In the genomic region with DNA sequence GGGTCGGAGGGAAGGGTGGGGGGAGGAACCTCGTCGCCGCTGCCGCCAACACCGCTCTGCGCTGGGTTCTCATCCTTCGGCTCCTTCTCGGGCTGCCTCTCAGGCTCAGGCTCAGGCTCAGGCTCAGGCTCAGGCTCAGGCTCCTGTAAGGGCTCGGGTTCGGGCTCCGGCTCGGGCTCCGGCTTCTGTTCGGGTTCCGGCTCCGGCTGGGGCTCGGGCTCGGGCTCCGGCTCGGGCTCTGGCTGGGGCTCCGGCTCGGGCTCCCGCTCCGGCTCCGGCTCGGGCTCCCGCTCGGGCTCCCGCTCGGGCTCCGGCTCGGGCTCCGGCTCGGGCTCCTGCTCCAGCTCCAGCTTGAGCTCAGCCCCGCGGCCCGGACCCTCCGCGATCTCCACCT, we compare ENCODE assay signal across 8 mouse cellular contexts. TPM values are rescaled to one million over a fixed set of nuclear protein-coding genes. Genes with fewer than 3 reads are reported as not detected.
DNase-seq lines count a peak whose midpoint lies in the region; ATAC-seq and TF ChIP-seq lines count a peak whose summit lies in the region.

No protein-coding gene starts in this region.

- peak overlapping the region; percentile 85 for H3K27ac ChIP-seq in heart, embryonic 13.5 days (replicated peaks)
- peak overlapping the region; percentile 91 for H3K27ac ChIP-seq in forebrain, embryonic 13.5 days
- H3K27ac ChIP-seq in liver, embryonic 15.5 days (replicated peaks), result peak overlapping the region; percentile 24; the same call in 1 of the 2 replicates

- H3K4me2 ChIP-seq in heart, embryonic 13.5 days, result peak overlapping the region; percentile 82
- peak overlapping the region; percentile 76 for H3K4me2 ChIP-seq in forebrain, embryonic 13.5 days
- peak overlapping the region; percentile 71 for H3K4me2 ChIP-seq in liver, embryonic 15.5 days

- peak overlapping the region; percentile 65 for H3K4me3 ChIP-seq in heart, embryonic 13.5 days
- H3K4me3 ChIP-seq in E14TG2a.4 (replicated peaks; ENCODE audit: low read length), result peak overlapping the region; percentile 81
- H3K4me3 ChIP-seq in forebrain, embryonic 13.5 days, result peak overlapping the region; percentile 54
- H3K4me3 ChIP-seq in liver, embryonic 15.5 days (replicated peaks), result peak overlapping the region; percentile 57

- ATAC-seq in heart, embryonic 13.5 days (ENCODE audit: extremely low read depth, insufficient number of reproducible peaks, low FRiP score, low TSS enrichment), result no peak
- ATAC-seq in forebrain, embryonic 13.5 days, result peak; percentile 56
- ATAC-seq in liver, embryonic 15.5 days (ENCODE audit: insufficient read depth), result 0 out of 2 replicates have a peak, but pooled peaks have one; percentile 12

- no peaks in the 10 kb centered on the region for H3K36me3 ChIP-seq in heart, embryonic 13.5 days
- peaks cover 11% of the 10 kb centered on the region for H3K36me3 ChIP-seq in E14TG2a.4 (ENCODE audit: insufficient read depth, low read length)
- peaks cover 2% of the 10 kb centered on the region; the same call in 1 of the 2 replicates for H3K36me3 ChIP-seq in forebrain, embryonic 13.5 days (ENCODE audit: poor library complexity, severe bottlenecking)
- H3K36me3 ChIP-seq in liver, embryonic 15.5 days (replicated peaks), result no peaks in the 10 kb centered on the region

- no peak for TF ChIP-seq CTCF in E14TG2a.4 (conservative IDR thresholded peaks at IDR 0.05; ENCODE audit: low read length)

- H3K27me3 ChIP-seq in heart, embryonic 13.5 days (replicated peaks), result no peaks in the 10 kb centered on the region
- peaks cover 11% of the 10 kb centered on the region for H3K27me3 ChIP-seq in E14TG2a.4 (ENCODE audit: insufficient read depth, low read length)
- H3K27me3 ChIP-seq in forebrain, embryonic 13.5 days, result no peaks in the 10 kb centered on the region
- H3K27me3 ChIP-seq in liver, embryonic 15.5 days, result peaks cover 35% of the 10 kb centered on the region

- H3K9me3 ChIP-seq in heart, embryonic 13.5 days, result no peaks in the 10 kb centered on the region
- no peaks in the 10 kb centered on the region for H3K9me3 ChIP-seq in E14TG2a.4 (ENCODE audit: low read length)
- H3K9me3 ChIP-seq in forebrain, embryonic 13.5 days (replicated peaks), result no peaks in the 10 kb centered on the region
- H3K9me3 ChIP-seq in liver, embryonic 15.5 days (replicated peaks), result no peaks in the 10 kb centered on the region

- DNase-seq in heart, adult 8-10 months (ENCODE audit: low spot score), result no peak
- no peak for DNase-seq in adrenal gland, postnatal 36 days
- DNase-seq in right cerebral cortex, adult 18-20 months, result no peak
- no peak for DNase-seq in gastrocnemius, postnatal 4 days (ENCODE audit: low spot score in 2 of 2)

- peak overlapping the region; percentile 83 for H3K9ac ChIP-seq in heart, embryonic 13.5 days
- peak overlapping the region; percentile 74 for H3K9ac ChIP-seq in forebrain, embryonic 13.5 days
- peak overlapping the region; percentile 27; the same call in 1 of the 2 replicates for H3K9ac ChIP-seq in liver, embryonic 15.5 days

- WGBS in heart, embryonic 13.5 days, result 9% methylated on average over 27 of the region's 40 CpGs
- WGBS in forebrain, embryonic 13.5 days, result 42% methylated on average over 20 of the region's 40 CpGs
- WGBS in liver, embryonic 15.5 days (ENCODE audit: insufficient replicate concordance), result 38% methylated on average over 24 of the region's 40 CpGs

- peaks cover 5% of the 10 kb centered on the region for H3K4me1 ChIP-seq in heart, embryonic 13.5 days
- peaks cover 14% of the 10 kb centered on the region for H3K4me1 ChIP-seq in E14TG2a.4 (replicated peaks; ENCODE audit: low read depth, low read length)
- no peaks in the 10 kb centered on the region for H3K4me1 ChIP-seq in forebrain, embryonic 13.5 days
- H3K4me1 ChIP-seq in liver, embryonic 15.5 days (replicated peaks), result no peaks in the 10 kb centered on the region

RNA-seq across cellular contexts. Expression of a gene that starts 0.3 kb away (rescaled TPM):
- 0.44 and 0.56 TPM in 2 replicates for polyA plus RNA-seq in heart, embryonic 13.5 days (2015; fragmentation: Nextera tagmentation; extraction: Ambion mirVana)
- total RNA-seq in heart, adult 8-10 months (2022), result under 1 TPM; 0.34 to 0.63 (median 0.63) TPM
- polyA plus RNA-seq in forebrain, embryonic 13.5 days (2015; fragmentation: Nextera tagmentation; extraction: Ambion mirVana), result 1.3 and 1.6 TPM in 2 replicates
- 0.07 TPM in 2 replicates for polyA plus RNA-seq in liver, embryonic 15.5 days (2015; fragmentation: Nextera tagmentation; extraction: Ambion mirVana)
- 10 to 100 TPM; 18.3 to 20.3 TPM for total RNA-seq in adrenal gland, postnatal 36 days (2021)
- total RNA-seq in gastrocnemius, postnatal 4 days (2021), result 1 to 10 TPM; 1.5 to 1.6 TPM

RNA-seq across cellular contexts. Expression of a gene that starts 56.2 kb away (rescaled TPM):
- polyA plus RNA-seq in heart, embryonic 13.5 days (2015; fragmentation: Nextera tagmentation; extraction: Ambion mirVana), result 15.5 and 16.2 TPM in 2 replicates
- total RNA-seq in heart, adult 8-10 months (2022), result 1 to 10 TPM; 1.5 to 3.7 (median 2.4) TPM
- polyA plus RNA-seq in forebrain, embryonic 13.5 days (2015; fragmentation: Nextera tagmentation; extraction: Ambion mirVana), result 5.6 and 6.9 TPM in 2 replicates
- 2.8 and 3.3 TPM in 2 replicates for polyA plus RNA-seq in liver, embryonic 15.5 days (2015; fragmentation: Nextera tagmentation; extraction: Ambion mirVana)
- total RNA-seq in adrenal gland, postnatal 36 days (2021), result 10 to 100 TPM; 36.5 to 45.0 TPM
- 10 to 100 TPM; 78.2 to 85.7 TPM for total RNA-seq in gastrocnemius, postnatal 4 days (2021)

Comparison
In these comparisons a context has a peak if more than half of its experiments do, and no peak if none do; other contexts are left out.
1. H3K27ac ChIP-seq: peak in every context shown above with its lines; median percentile 91 in forebrain, embryonic 13.5 days; 85 in heart, embryonic 13.5 days; 24 in liver, embryonic 15.5 days.
2. H3K9ac ChIP-seq: peak in every context shown above with its lines; median percentile 83 in heart, embryonic 13.5 days; 74 in forebrain, embryonic 13.5 days; 27 in liver, embryonic 15.5 days.
3. RNA of a gene that starts 0.3 kb away (total RNA-seq): 18.3 to 20.3 TPM in adrenal gland, postnatal 36 days; 1.5 to 1.6 TPM in gastrocnemius, postnatal 4 days and 0.34 to 0.63 TPM in heart, adult 8-10 months; every median in the first group is over 4 times any median in the second.
4. RNA of a gene that starts 56.2 kb away (total RNA-seq): 78.2 to 85.7 TPM in gastrocnemius, postnatal 4 days and 36.5 to 45.0 TPM in adrenal gland, postnatal 36 days; 1.5 to 3.7 TPM in heart, adult 8-10 months; every median in the first group is over 4 times any median in the second.
5. Peak in every context shown above with its lines, with median percentiles within 50 percentile points of each other: H3K4me2 ChIP-seq and H3K4me3 ChIP-seq.